Mouse (Mus musculus) MEL (cell line): ENCODE measurements at regions not wholly inside any gene's neighbourhood (a gene's known extent, or its start where the extent isn't known, plus 50 kb on each side); places are given as distances from the start of the nearest gene placed in this dataset.

Experiments
- CHD1 ChIP-seq: IDR thresholded peaks from 2 replicates; pipeline ENCODE4 v1.6.1; 2012; ENCODE audit warnings: low read depth, mild to moderate bottlenecking, inconsistent platforms, low read length, improper control_type of control experiment
- CHD2 ChIP-seq: IDR thresholded peaks from 2 replicates; pipeline ENCODE4 v1.6.1; 2011; ENCODE audit warnings: low read length, improper control_type of control experiment
- CTCF ChIP-seq, 3 experiments: IDR thresholded peaks in 2 of 3; conservative IDR thresholded peaks in 1 of 3; 2 replicates each; pipeline ENCODE4 v1.5.1; 2011 to 2012; ENCODE audit warnings: low read length in 3 of 3, low read depth in 2 of 3, mild to moderate bottlenecking in 2 of 3, improper control_type of control experiment in 1 of 3, inconsistent platforms in 1 of 3, mixed read lengths in 1 of 3, moderate library complexity in 1 of 3; ENCODE audit not compliant: control insufficient read depth in 1 of 3, insufficient read depth in 1 of 3, poor library complexity in 1 of 3, severe bottlenecking in 1 of 3
- EP300 ChIP-seq, 2 experiments: IDR thresholded peaks; 2 replicates each; pipeline ENCODE4 v1.6.1; 2011; ENCODE audit warnings: improper control_type of control experiment in 2 of 2, low read length in 2 of 2, low read depth in 1 of 2, mild to moderate bottlenecking in 1 of 2
- MAX ChIP-seq: IDR thresholded peaks from 2 replicates; pipeline ENCODE4 v1.6.1; 2011; ENCODE audit warnings: low read length, improper control_type of control experiment
- MXI1 ChIP-seq: IDR thresholded peaks from 2 replicates; pipeline ENCODE4 v1.6.1; 2011; ENCODE audit warnings: mild to moderate bottlenecking, low read depth, low read length, improper control_type of control experiment
- MYC ChIP-seq: IDR thresholded peaks from 2 replicates; pipeline ENCODE4 v1.6.1; 2011; ENCODE audit warnings: low read depth, mild to moderate bottlenecking, low read length, improper control_type of control experiment, moderate library complexity
- POLR2A ChIP-seq, 2 experiments: IDR thresholded peaks; 2 replicates each; pipeline ENCODE4 v1.6.1; 2011 to 2012; ENCODE audit warnings: low read length in 2 of 2, mild to moderate bottlenecking in 2 of 2, control low read depth in 1 of 2, improper control_type of control experiment in 1 of 2, low read depth in 1 of 2, moderate library complexity in 1 of 2; ENCODE audit not compliant: control insufficient read depth in 1 of 2, insufficient read depth in 1 of 2, poor library complexity in 1 of 2
- TAL1 ChIP-seq: IDR thresholded peaks from 2 replicates; pipeline ENCODE4 v1.6.1; 2012; ENCODE audit warnings: mild to moderate bottlenecking, inconsistent platforms, low read length, moderate library complexity, mixed read lengths
- TBP ChIP-seq: IDR thresholded peaks from 2 replicates; pipeline ENCODE4 v1.8.0; 2011; ENCODE audit warnings: low read depth, low read length, improper control_type of control experiment
- USF1 ChIP-seq: IDR thresholded peaks from 2 replicates; pipeline ENCODE4 v1.6.1; 2014; ENCODE audit warnings: low read depth, mild to moderate bottlenecking, inconsistent platforms, low read length, improper control_type of control experiment, moderate library complexity
- ZC3H11A ChIP-seq: IDR thresholded peaks from 2 replicates; pipeline ENCODE4 v1.6.1; 2012; ENCODE audit warnings: low read depth, mild to moderate bottlenecking, inconsistent platforms, low read length, improper control_type of control experiment
- ZMIZ1 ChIP-seq: IDR thresholded peaks from 2 replicates; pipeline ENCODE4 v1.6.1; 2012; ENCODE audit warnings: low read depth, mild to moderate bottlenecking, inconsistent platforms, low read length, improper control_type of control experiment, moderate library complexity

GRCm38 (mm10) chr13:3343611-3344010, 194.3 kb upstream of the Gdi2 start:
- TF ChIP-seq CTCF (IDR thresholded peaks at IDR 0.05 in 2 of 3, conservative IDR thresholded peaks at IDR 0.05 in 1 of 3; ENCODE audit: control insufficient read depth in 1 of 3, insufficient read depth in 1 of 3, low read depth in 2 of 3, low read length in 3 of 3, poor library complexity in 1 of 3, severe bottlenecking in 1 of 3) (no peak), ZMIZ1 (no peak), POLR2A (IDR thresholded peaks at IDR 0.05; ENCODE audit: control insufficient read depth in 1 of 2, insufficient read depth in 1 of 2, low read depth in 1 of 2, low read length in 2 of 2, poor library complexity in 1 of 2) (no peak), EP300 (IDR thresholded peaks at IDR 0.05; ENCODE audit: low read depth in 1 of 2, low read length in 2 of 2) (no peak), TAL1 (no peak), MXI1 (no peak), CHD2 (no peak), USF1 (no peak), MAX (no peak), TBP (no peak), CHD1 (no peak), MYC (no peak), ZC3H11A (no peak)
